Mouse (Mus musculus): ENCODE results near the gene Eipr1. TPM values are rescaled to one million over a fixed set of nuclear protein-coding genes. Genes with fewer than 3 reads are reported as not detected.
A peak's percentile ranks its signal among the peaks of the same experiment; 100 is the strongest.

Eipr1 gene
- polyA plus RNA-seq, 1 experiment from 2014 or later = 87.5 TPM

GRCm38 (mm10) chr12:28817891-28818290 lies 66.3 kb downstream of the Eipr1 start:
- peak; percentile 68 for ATAC-seq
- Histone ChIP-seq H3K4me2 (ENCODE audit: low read length) (no peak overlapping the region), H3K27me3 (replicated peaks; ENCODE audit: control insufficient read depth, insufficient read depth, low read length) (peaks cover 16% of the 10 kb centered on the region), H3K4me1 (ENCODE audit: control insufficient read depth, insufficient read depth, low read length) (peaks cover 26% of the 10 kb centered on the region), H3K27ac (ENCODE audit: low read depth, low read length) (peak overlapping the region; percentile 84), H3K36me3 (ENCODE audit: control insufficient read depth, insufficient read depth, low read length) (no peaks in the 10 kb centered on the region), H3K4me3 (ENCODE audit: low read depth, low read length) (no peak overlapping the region), H3K9me3 (replicated peaks; ENCODE audit: control insufficient read depth, low read length) (no peaks in the 10 kb centered on the region), H3K9ac (ENCODE audit: low read length) (0 out of 2 replicates have a peak overlapping the region, but pooled peaks have one; percentile 17)
- DNase-seq (ENCODE audit: low spot score) = peak; percentile 71
- 4% methylated on average over 3 of the region's 3 CpGs for WGBS

- Histone ChIP-seq H3K9me3 (replicated peaks; ENCODE audit: control insufficient read depth, low read length) (no peaks in the 10 kb centered on the region), H3K27ac (ENCODE audit: low read depth, low read length) (no peak overlapping the region), H3K4me1 (ENCODE audit: control insufficient read depth, insufficient read depth, low read length) (peaks cover 5% of the 10 kb centered on the region), H3K4me2 (ENCODE audit: low read length) (no peak overlapping the region), H3K9ac (ENCODE audit: low read length) (no peak overlapping the region), H3K27me3 (replicated peaks; ENCODE audit: control insufficient read depth, insufficient read depth, low read length) (peaks cover 10% of the 10 kb centered on the region), H3K4me3 (ENCODE audit: low read depth, low read length) (no peak overlapping the region), H3K36me3 (ENCODE audit: control insufficient read depth, insufficient read depth, low read length) (no peaks in the 10 kb centered on the region)
- DNase-seq (ENCODE audit: low spot score) (no peak), ATAC-seq (no peak)
- WGBS = 90% methylated on average over 7 of the region's 7 CpGs
Measured at GRCm38 (mm10) chr12:28823518-28823917, 71.9 kb downstream of the Eipr1 start.

GRCm38 (mm10) chr12:28829502-28829901 lies 77.9 kb downstream of the Eipr1 start:
- no peak for ATAC-seq
- Histone ChIP-seq H3K4me3 (ENCODE audit: low read depth, low read length) (no peak overlapping the region), H3K4me1 (ENCODE audit: control insufficient read depth, insufficient read depth, low read length) (no peaks in the 10 kb centered on the region), H3K4me2 (ENCODE audit: low read length) (no peak overlapping the region), H3K9ac (ENCODE audit: low read length) (no peak overlapping the region), H3K9me3 (replicated peaks; ENCODE audit: control insufficient read depth, low read length) (no peaks in the 10 kb centered on the region), H3K36me3 (ENCODE audit: control insufficient read depth, insufficient read depth, low read length) (0 out of 2 replicates have a peak, but pooled peaks cover 6% of the 10 kb centered on the region), H3K27me3 (replicated peaks; ENCODE audit: control insufficient read depth, insufficient read depth, low read length) (no peaks in the 10 kb centered on the region), H3K27ac (ENCODE audit: low read depth, low read length) (no peak overlapping the region)
- DNase-seq (ENCODE audit: low spot score) = no peak
- 95% methylated on average over 3 of the region's 3 CpGs for WGBS

DNA sequence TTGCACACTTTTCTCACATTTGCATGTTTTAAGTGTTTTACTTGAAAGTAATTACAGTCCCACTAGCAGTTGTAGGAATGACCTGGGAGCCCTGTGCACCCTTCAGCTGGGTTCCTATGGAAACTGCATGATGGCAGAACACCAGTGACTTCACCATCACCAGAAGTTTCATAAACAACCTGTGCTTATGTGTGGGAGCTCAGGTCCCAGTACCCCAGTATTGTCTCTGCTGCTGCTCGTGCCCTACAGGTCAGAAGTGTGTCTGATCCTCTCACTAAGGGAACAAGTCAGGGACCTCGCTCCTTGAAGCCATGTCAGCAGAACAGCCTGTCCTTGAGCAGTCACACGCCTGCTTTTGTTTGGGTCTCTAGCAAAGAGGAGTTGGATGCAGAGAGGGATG lies 78.9 kb downstream of the Eipr1 start:
- no peak overlapping the region for H3K9ac ChIP-seq (ENCODE audit: low read length)
- H3K27ac ChIP-seq (ENCODE audit: low read depth, low read length) = no peak overlapping the region
- no peaks in the 10 kb centered on the region for H3K27me3 ChIP-seq (replicated peaks; ENCODE audit: control insufficient read depth, insufficient read depth, low read length)
- no peaks in the 10 kb centered on the region for H3K9me3 ChIP-seq (replicated peaks; ENCODE audit: control insufficient read depth, low read length)
- no peak overlapping the region for H3K4me2 ChIP-seq (ENCODE audit: low read length)
- H3K4me3 ChIP-seq (ENCODE audit: low read depth, low read length) = no peak overlapping the region
- 0 out of 2 replicates have a peak, but pooled peaks cover 6% of the 10 kb centered on the region for H3K36me3 ChIP-seq (ENCODE audit: control insufficient read depth, insufficient read depth, low read length)
- DNase-seq (ENCODE audit: low spot score) (no peak), ATAC-seq (no peak)
- 83% methylated on average over 3 of the region's 3 CpGs for WGBS
- no peaks in the 10 kb centered on the region for H3K4me1 ChIP-seq (ENCODE audit: control insufficient read depth, insufficient read depth, low read length)

DNA sequence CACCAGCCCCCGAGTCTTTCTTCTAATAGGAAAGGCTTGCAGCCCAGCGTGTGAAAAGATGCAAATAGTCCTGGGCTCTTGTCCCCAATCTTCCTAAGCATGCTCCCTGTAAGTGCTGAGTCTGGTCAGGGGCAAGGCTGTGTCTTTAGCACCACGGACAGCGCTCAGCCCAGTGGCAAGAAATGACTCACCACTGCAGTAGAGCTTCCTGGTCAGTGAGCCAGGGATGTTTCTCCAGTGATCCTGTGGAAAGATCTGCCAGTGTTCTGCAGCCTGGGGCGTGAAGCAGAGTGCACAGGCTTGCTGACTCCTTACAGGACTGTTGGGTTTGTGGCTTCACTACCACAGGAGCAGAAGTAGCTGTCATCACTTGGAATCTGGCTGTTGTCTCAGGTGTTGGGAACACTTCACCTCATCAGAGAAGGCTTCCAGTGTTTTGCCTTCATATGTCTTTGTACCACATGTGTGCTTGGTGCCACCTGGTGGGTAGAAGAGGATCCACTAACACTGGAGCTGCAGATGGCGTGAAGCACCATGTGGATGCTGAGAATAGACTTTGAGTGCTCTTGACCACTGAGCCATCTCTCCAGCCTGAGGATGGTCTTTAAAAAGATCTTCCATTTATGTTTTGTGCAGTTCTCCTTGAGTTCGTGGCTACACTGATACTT lies 79.6 kb downstream of the Eipr1 start:
- DNase-seq (ENCODE audit: low spot score) (peak; percentile 59), ATAC-seq (peak; percentile 55; the same call in 1 of the 2 replicates)
- Histone ChIP-seq H3K27ac (ENCODE audit: low read depth, low read length) (no peak overlapping the region), H3K9ac (ENCODE audit: low read length) (no peak overlapping the region), H3K4me1 (ENCODE audit: control insufficient read depth, insufficient read depth, low read length) (no peaks in the 10 kb centered on the region), H3K4me3 (ENCODE audit: low read depth, low read length) (no peak overlapping the region), H3K27me3 (replicated peaks; ENCODE audit: control insufficient read depth, insufficient read depth, low read length) (no peaks in the 10 kb centered on the region), H3K9me3 (replicated peaks; ENCODE audit: control insufficient read depth, low read length) (no peaks in the 10 kb centered on the region), H3K36me3 (ENCODE audit: control insufficient read depth, insufficient read depth, low read length) (0 out of 2 replicates have a peak, but pooled peaks cover 6% of the 10 kb centered on the region), H3K4me2 (ENCODE audit: low read length) (no peak overlapping the region)
- 55% methylated on average over 7 of the region's 7 CpGs for WGBS

DNA sequence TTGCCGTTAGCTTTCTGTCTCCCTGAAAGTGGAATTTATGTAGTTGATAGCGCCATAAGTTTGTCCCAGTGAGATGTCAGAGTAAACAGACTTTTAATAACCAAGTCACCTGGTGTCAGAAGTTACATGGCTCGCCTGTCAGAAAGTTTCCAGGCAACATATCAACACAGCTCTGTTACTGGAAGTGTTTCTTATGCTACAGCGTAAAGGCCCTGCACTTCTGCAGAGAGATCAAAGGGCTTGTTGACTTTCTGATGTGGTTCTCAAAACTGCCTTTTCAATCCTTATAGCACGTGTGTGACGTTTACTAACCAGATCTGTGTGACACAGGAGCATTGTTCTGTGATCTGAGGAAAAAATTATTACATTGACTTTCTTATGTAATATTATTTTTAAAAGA lies 82.7 kb downstream of the Eipr1 start:
- Histone ChIP-seq H3K4me2 (ENCODE audit: low read length) (no peak overlapping the region), H3K9ac (ENCODE audit: low read length) (no peak overlapping the region), H3K4me1 (ENCODE audit: control insufficient read depth, insufficient read depth, low read length) (no peaks in the 10 kb centered on the region), H3K4me3 (ENCODE audit: low read depth, low read length) (no peak overlapping the region), H3K27me3 (replicated peaks; ENCODE audit: control insufficient read depth, insufficient read depth, low read length) (no peaks in the 10 kb centered on the region), H3K9me3 (replicated peaks; ENCODE audit: control insufficient read depth, low read length) (no peaks in the 10 kb centered on the region), H3K27ac (ENCODE audit: low read depth, low read length) (no peak overlapping the region), H3K36me3 (ENCODE audit: control insufficient read depth, insufficient read depth, low read length) (0 out of 2 replicates have a peak, but pooled peaks cover 3% of the 10 kb centered on the region)
- 83% methylated on average over 6 of the region's 6 CpGs for WGBS
- no peak for DNase-seq (ENCODE audit: low spot score)
- ATAC-seq = no peak

GRCm38 (mm10) chr12:28835683-28836082 lies 84.1 kb downstream of the Eipr1 start:
- no peaks in the 10 kb centered on the region for H3K4me1 ChIP-seq (ENCODE audit: control insufficient read depth, insufficient read depth, low read length)
- no peak overlapping the region for H3K4me3 ChIP-seq (ENCODE audit: low read depth, low read length)
- no peaks in the 10 kb centered on the region for H3K36me3 ChIP-seq (ENCODE audit: control insufficient read depth, insufficient read depth, low read length)
- H3K4me2 ChIP-seq (ENCODE audit: low read length) = no peak overlapping the region
- DNase-seq (ENCODE audit: low spot score) = no peak
- no peaks in the 10 kb centered on the region for H3K27me3 ChIP-seq (replicated peaks; ENCODE audit: control insufficient read depth, insufficient read depth, low read length)
- ATAC-seq = no peak
- H3K9ac ChIP-seq (ENCODE audit: low read length) = no peak overlapping the region
- no peaks in the 10 kb centered on the region for H3K9me3 ChIP-seq (replicated peaks; ENCODE audit: control insufficient read depth, low read length)
- no peak overlapping the region for H3K27ac ChIP-seq (ENCODE audit: low read depth, low read length)
- WGBS = 87% methylated on average over 3 of the region's 3 CpGs

- no peak overlapping the region for H3K9ac ChIP-seq (ENCODE audit: low read length)
- ATAC-seq = no peak
- DNase-seq (ENCODE audit: low spot score) = no peak
- no peak overlapping the region for H3K4me2 ChIP-seq (ENCODE audit: low read length)
- H3K4me1 ChIP-seq (ENCODE audit: control insufficient read depth, insufficient read depth, low read length) = no peaks in the 10 kb centered on the region
- no peaks in the 10 kb centered on the region for H3K27me3 ChIP-seq (replicated peaks; ENCODE audit: control insufficient read depth, insufficient read depth, low read length)
- no peak overlapping the region for H3K4me3 ChIP-seq (ENCODE audit: low read depth, low read length)
- no peaks in the 10 kb centered on the region for H3K9me3 ChIP-seq (replicated peaks; ENCODE audit: control insufficient read depth, low read length)
- no peaks in the 10 kb centered on the region for H3K36me3 ChIP-seq (ENCODE audit: control insufficient read depth, insufficient read depth, low read length)
- WGBS = 83% methylated on average over 4 of the region's 4 CpGs
- no peak overlapping the region for H3K27ac ChIP-seq (ENCODE audit: low read depth, low read length)
Measured at GRCm38 (mm10) chr12:28838268-28838667, 86.7 kb downstream of the Eipr1 start.

GRCm38 (mm10) chr12:28838971-28839370 lies 87.4 kb downstream of the Eipr1 start:
- H3K4me3 ChIP-seq (ENCODE audit: low read depth, low read length) = no peak overlapping the region
- no peaks in the 10 kb centered on the region for H3K4me1 ChIP-seq (ENCODE audit: control insufficient read depth, insufficient read depth, low read length)
- 85% methylated on average over 7 of the region's 7 CpGs for WGBS
- no peaks in the 10 kb centered on the region for H3K9me3 ChIP-seq (replicated peaks; ENCODE audit: control insufficient read depth, low read length)
- no peak overlapping the region for H3K27ac ChIP-seq (ENCODE audit: low read depth, low read length)
- H3K4me2 ChIP-seq (ENCODE audit: low read length) = no peak overlapping the region
- ATAC-seq (no peak), DNase-seq (ENCODE audit: low spot score) (no peak)
- H3K36me3 ChIP-seq (ENCODE audit: control insufficient read depth, insufficient read depth, low read length) = no peaks in the 10 kb centered on the region
- no peaks in the 10 kb centered on the region for H3K27me3 ChIP-seq (replicated peaks; ENCODE audit: control insufficient read depth, insufficient read depth, low read length)
- H3K9ac ChIP-seq (ENCODE audit: low read length) = no peak overlapping the region
